Mouse (Mus musculus) lung, embryonic 16.5 days (tissue): ENCODE measurements around the gene Krit1. TPM values are rescaled to one million over a fixed set of nuclear protein-coding genes. Genes with fewer than 3 reads are reported as not detected.
"Not testable (repeated sequence)": the region's sequence is repeated elsewhere in the genome, so short reads cannot be mapped to it uniquely, and the experiment has no call there.

Source experiments
- ATAC-seq: fragments of 200-750 bp; cut with Nextera tagmentation; 2 replicates; pipeline ENCODE4 v1.8.0; 2017; ENCODE audit warnings: low read depth, mild to moderate bottlenecking, moderate library complexity
- H3K27ac ChIP-seq: fragments of 300-500 bp; sonication (generic); 2 replicates; pipeline ENCODE4 v1.5.1; 2014; ENCODE audit warnings: mild to moderate bottlenecking, control low read depth, low read length
- H3K27me3 ChIP-seq: fragments of 300-500 bp; sonication (generic); 2 replicates; pipeline ENCODE4 v1.6.1; 2014; ENCODE audit warnings: low read depth, low read length, mixed read lengths; ENCODE audit not compliant: control insufficient read depth, insufficient read depth
- H3K36me3 ChIP-seq: fragments of 300-500 bp; sonication (generic); 2 replicates; pipeline ENCODE4 v1.6.1; 2014; ENCODE audit warnings: low read length; ENCODE audit not compliant: control insufficient read depth, insufficient read depth
- H3K4me1 ChIP-seq: fragments of 300-500 bp; sonication (generic); replicated peaks from 2 replicates; pipeline ENCODE4 v1.6.1; 2014; ENCODE audit warnings: low read length, mixed read lengths; ENCODE audit not compliant: control insufficient read depth, insufficient read depth
- H3K4me2 ChIP-seq: fragments of 300-500 bp; sonication (generic); 2 replicates; pipeline ENCODE4 v1.6.1; 2014; ENCODE audit warnings: low read depth, low read length, control low read depth
- H3K4me3 ChIP-seq: fragments of 300-500 bp; sonication (generic); 2 replicates; pipeline ENCODE4 v1.5.1; 2014; ENCODE audit warnings: mild to moderate bottlenecking, low read length, control low read depth
- H3K9ac ChIP-seq: fragments of 300-500 bp; sonication (generic); 2 replicates; pipeline ENCODE4 v1.6.1; 2014; ENCODE audit warnings: low read length, control low read depth
- H3K9me3 ChIP-seq: fragments of 300-500 bp; sonication (generic); 2 replicates; pipeline ENCODE4 v1.6.1; 2016; ENCODE audit warnings: low read length; ENCODE audit not compliant: control insufficient read depth
- WGBS: fragments of 180-500 bp; shearing (Covaris S2); extraction: QIAGEN DNeasy Blood & Tissue Kit; methylation state at CpG from one replicate; pipeline ENCODE4 v1.1.7; 2014; 5-methylcytosine and 5-hydroxymethylcytosine counted together
- polyA plus RNA-seq: library from polyadenylated mRNA; unstranded; fragments of >200 nt; fragmentation: Nextera tagmentation; extraction: Ambion mirVana; gene quantifications from 2 replicates; pipeline ENCODE4 v1.2.1, GENCODE M21; 2015

Gene Krit1
- polyA plus RNA-seq, 1 experiment from 2014 or later, result 45.0 TPM

DNA sequence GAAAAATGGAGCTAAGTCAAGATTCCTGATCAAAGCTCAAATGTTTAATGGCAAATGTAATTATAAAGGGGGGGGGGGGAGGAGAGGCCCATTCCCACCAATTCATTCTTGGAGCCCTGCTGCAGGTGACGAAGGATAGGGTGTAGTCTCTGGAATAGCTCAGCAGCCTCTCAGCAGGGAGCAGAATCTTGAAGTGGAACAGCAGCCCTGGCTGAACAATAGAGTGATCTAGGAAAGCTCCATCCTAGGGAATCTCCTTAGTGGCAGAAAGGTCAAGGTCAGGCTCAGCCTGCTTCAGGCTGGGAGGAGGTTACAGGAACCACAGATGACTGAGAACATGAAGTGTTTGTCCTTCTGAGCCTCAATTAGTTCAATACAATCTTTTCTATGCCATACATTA, 69.4 kb downstream of the Krit1 start:
- H3K4me3 ChIP-seq, result no peak overlapping the region
- no peak overlapping the region for H3K27ac ChIP-seq
- WGBS, result 31% methylated on average over 1 of the region's 1 CpGs
- ATAC-seq, result no peak
- no peaks in the 10 kb centered on the region for H3K4me1 ChIP-seq
- no peak overlapping the region for H3K9ac ChIP-seq
- H3K9me3 ChIP-seq, result no peaks in the 10 kb centered on the region
- no peaks in the 10 kb centered on the region for H3K36me3 ChIP-seq
- no peaks in the 10 kb centered on the region for H3K27me3 ChIP-seq
- H3K4me2 ChIP-seq, result no peak overlapping the region

DNA sequence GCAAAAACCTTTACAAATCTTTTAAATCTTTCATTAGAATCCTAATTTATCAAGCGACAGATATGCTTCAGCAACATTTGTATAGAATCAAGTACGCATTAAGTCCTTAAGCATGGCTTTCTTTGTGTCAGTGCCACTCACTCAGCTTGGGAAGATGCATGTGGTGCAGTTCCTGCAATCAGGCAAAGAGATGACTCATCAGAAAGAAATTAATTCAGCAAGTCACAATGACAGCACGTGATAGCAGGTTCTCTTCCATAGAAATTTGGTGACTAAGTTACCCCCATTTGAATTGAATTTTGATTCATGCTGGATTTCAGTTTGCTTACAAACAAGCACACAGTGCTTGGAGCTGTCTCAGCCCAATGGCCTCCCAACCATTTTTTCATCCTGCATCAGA, 70.5 kb downstream of the Krit1 start:
- Histone ChIP-seq H3K27me3 (no peaks in the 10 kb centered on the region), H3K4me1 (no peaks in the 10 kb centered on the region), H3K4me3 (no peak overlapping the region), H3K36me3 (no peaks in the 10 kb centered on the region), H3K9ac (no peak overlapping the region), H3K4me2 (no peak overlapping the region), H3K9me3 (no peaks in the 10 kb centered on the region), H3K27ac (no peak overlapping the region)
- WGBS, result 77% methylated on average over 3 of the region's 3 CpGs
- no peak for ATAC-seq

DNA sequence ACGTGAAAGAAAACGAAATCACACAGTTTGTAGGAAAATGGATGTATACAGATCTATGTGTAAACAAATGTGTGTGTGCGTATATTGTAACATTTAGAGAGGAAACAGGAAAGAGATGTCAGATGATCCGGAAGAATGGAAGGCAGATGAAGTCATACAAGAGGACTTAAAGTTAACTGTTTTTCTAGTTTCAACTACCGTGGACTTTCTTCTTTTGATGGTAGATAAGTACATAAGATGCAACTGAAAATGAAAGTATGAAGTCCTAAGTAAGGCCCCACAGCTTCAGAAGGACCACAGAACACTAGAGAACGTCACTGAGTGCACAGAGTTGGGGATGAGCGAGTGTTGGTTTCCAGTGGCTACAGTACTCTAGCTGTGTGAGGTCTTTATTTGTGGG, 83.9 kb downstream of the Krit1 start:
- not testable (repeated sequence) for H3K27me3 ChIP-seq, H3K4me2 ChIP-seq, H3K27ac ChIP-seq, ATAC-seq, H3K9me3 ChIP-seq, H3K4me3 ChIP-seq, H3K4me1 ChIP-seq, H3K9ac ChIP-seq, H3K36me3 ChIP-seq
- 72% methylated on average over 7 of the region's 7 CpGs for WGBS

DNA sequence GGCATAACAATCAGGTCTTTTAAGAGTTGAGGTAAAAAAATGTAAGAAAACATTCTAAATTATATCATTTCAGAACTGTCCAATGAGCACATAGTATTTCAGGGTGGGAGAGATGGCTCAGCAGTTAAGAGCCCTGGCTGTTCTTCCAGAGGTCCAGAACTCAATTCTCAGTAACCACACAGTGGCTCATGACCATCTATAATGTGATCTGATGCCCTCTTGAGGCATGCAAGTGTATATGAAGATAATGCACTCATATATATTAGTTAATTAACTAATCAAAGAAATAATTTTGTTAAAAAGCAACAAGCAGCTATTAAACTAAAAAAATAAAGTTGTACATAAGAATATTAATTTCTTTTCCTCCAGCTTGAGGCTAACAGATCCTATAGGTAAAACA, 86.2 kb downstream of the Krit1 start:
- no peak overlapping the region for H3K9ac ChIP-seq
- no peaks in the 10 kb centered on the region for H3K27me3 ChIP-seq
- 0 out of 2 replicates have a peak, but pooled peaks cover 2% of the 10 kb centered on the region for H3K4me1 ChIP-seq
- H3K4me3 ChIP-seq, result no peak overlapping the region
- H3K36me3 ChIP-seq, result no peaks in the 10 kb centered on the region
- ATAC-seq, result no peak
- H3K9me3 ChIP-seq, result no peaks in the 10 kb centered on the region
- H3K4me2 ChIP-seq, result no peak overlapping the region
- H3K27ac ChIP-seq, result no peak overlapping the region

DNA sequence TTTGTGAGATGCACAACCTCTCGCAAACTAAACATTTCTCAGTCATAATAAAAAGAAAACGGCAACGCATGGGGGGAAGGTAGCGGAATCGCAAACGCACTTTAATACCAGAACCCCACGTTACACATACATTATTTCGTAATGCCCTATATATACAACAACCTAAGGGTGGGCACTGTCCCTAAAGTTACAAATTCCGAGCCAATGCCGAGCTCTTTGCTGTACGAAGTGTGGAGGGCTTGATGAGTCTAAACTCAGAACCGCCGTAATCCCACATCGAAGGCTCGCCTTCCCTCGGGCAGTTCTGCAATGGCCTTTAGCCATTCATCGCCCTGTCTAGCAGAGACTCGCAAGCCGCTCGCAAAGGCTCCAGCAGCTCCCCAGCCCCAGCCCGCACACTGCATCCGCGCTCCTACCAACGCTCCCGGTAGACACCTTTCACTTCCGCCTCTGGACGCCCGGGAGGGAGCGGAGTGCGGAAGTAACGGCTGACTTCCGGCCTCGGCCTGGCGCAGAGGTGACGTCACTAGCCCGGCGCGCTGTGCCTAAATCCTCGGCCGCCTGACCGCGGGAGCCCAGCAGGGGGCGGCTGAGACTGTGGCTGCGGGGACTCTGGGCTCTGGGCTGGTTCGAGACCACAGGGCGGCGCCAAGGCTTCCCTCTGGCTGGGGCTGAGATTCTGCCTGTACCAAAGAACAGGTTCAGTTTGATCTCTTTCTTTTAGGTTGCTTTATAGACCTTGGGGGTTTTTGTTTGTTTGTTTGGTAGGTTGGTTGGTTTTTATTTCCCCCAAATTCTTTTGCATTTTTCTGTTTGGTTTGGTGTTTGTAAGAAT, 90.7 kb downstream of the Krit1 start, which contains the start of gene Mterf1a:
TSS of gene Mterf1a (minus strand) at position 475 of the 835 bp plus-strand sequence.
- not testable (repeated sequence) for H3K27ac ChIP-seq, H3K4me1 ChIP-seq, H3K36me3 ChIP-seq, H3K27me3 ChIP-seq, H3K9me3 ChIP-seq
- Histone ChIP-seq H3K4me3 (peak within 1 kb of the TSS; percentile 53), H3K4me2 (peak within 1 kb of the TSS; percentile 62), H3K9ac (peak within 1 kb of the TSS; percentile 48)
- ATAC-seq, result peak; percentile 100
- 0% methylated on average over 7 of the region's 47 CpGs for WGBS

DNA sequence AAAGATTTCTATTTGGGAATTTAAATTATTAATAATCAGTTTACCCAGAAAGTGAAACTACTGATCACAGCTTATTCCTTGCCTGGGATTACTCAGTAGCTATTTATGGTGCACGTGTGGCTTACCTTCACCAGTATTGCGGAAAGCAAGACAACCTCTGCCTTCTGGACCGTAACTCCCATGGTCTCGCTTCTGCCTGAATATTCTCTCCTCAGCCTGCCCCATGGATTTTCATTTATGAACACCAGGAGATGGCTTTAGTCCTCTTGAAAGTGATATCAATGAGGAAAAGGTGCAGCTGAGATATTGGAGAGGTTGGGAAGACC, 91.3 kb downstream of the Krit1 start:
- not testable (repeated sequence) for H3K4me2 ChIP-seq, H3K27ac ChIP-seq, H3K36me3 ChIP-seq, H3K9ac ChIP-seq, H3K27me3 ChIP-seq, H3K9me3 ChIP-seq, H3K4me3 ChIP-seq, H3K4me1 ChIP-seq
- 0 out of 2 replicates have a peak, but pooled peaks have one; percentile 13 for ATAC-seq
- WGBS, result 96% methylated on average over 4 of the region's 4 CpGs

Other genes with a start within 250 kb of the Krit1 start
- gene 1700109H08Rik, start 231.6 kb upstream of the Krit1 start, polyA plus RNA-seq, result 2.5 and 3.1 TPM in 2 replicates
- gene Pex1, start 207.1 kb upstream of the Krit1 start, polyA plus RNA-seq, result 14.7 and 14.8 TPM in 2 replicates
- gene Rbm48, start 206.6 kb upstream of the Krit1 start, polyA plus RNA-seq, result 13.5 and 14.4 TPM in 2 replicates
- not detected in 2 replicates for gene Tmbim7, start 152.0 kb upstream of the Krit1 start, polyA plus RNA-seq
- gene Gatad1, start 146.0 kb upstream of the Krit1 start, polyA plus RNA-seq, result 62.9 and 65.7 TPM in 2 replicates
- gene Ankib1, start 259 bp upstream of the Krit1 start, polyA plus RNA-seq, result 6.7 and 7.8 TPM in 2 replicates
- 0.08 and 0.11 TPM in 2 replicates for gene Lrrd1, start 42.0 kb downstream of the Krit1 start, polyA plus RNA-seq
- gene Mterf1a, start 90.7 kb downstream of the Krit1 start, polyA plus RNA-seq, result 8.8 and 10.2 TPM in 2 replicates
- 107 and 108 TPM in 2 replicates for gene Akap9, start 124.9 kb downstream of the Krit1 start, polyA plus RNA-seq